Mouse (Mus musculus) forebrain, embryonic 11.5 days (tissue): ENCODE measurements around the gene Slc25a15. TPM values are rescaled to one million over a fixed set of nuclear protein-coding genes. Genes with fewer than 3 reads are reported as not detected.

Experiments used
- ATAC-seq: fragments of 200-750 bp; cut with Nextera tagmentation; replicated peaks from 2 replicates; pipeline ENCODE4 v1.8.0; 2017; ENCODE audit warnings: moderate TSS enrichment; ENCODE audit not compliant: low FRiP score
- DNase-seq: peaks from one replicate; pipeline ENCODE4 v3.0.0-alpha.2; 2017; ENCODE audit warnings: low spot score
- H3K27ac ChIP-seq: fragments of 300-500 bp; sonication (generic); 2 replicates; pipeline ENCODE4 v1.5.1; 2014; ENCODE audit warnings: low read depth, low read length
- H3K27me3 ChIP-seq: fragments of 300-500 bp; sonication (generic); 2 replicates; pipeline ENCODE4 v1.6.1; 2014; ENCODE audit warnings: mild to moderate bottlenecking, low read length, mixed read lengths; ENCODE audit not compliant: control insufficient read depth, insufficient read depth
- H3K36me3 ChIP-seq: fragments of 300-500 bp; sonication (generic); 2 replicates; pipeline ENCODE4 v1.6.1; 2014; ENCODE audit warnings: mild to moderate bottlenecking, low read length, moderate library complexity, mixed read lengths; ENCODE audit not compliant: control insufficient read depth, insufficient read depth
- H3K4me1 ChIP-seq: fragments of 300-500 bp; sonication (generic); replicated peaks from 2 replicates; pipeline ENCODE4 v1.6.1; 2014; ENCODE audit warnings: low read length, mixed read lengths; ENCODE audit not compliant: control insufficient read depth, insufficient read depth
- H3K4me2 ChIP-seq: fragments of 300-500 bp; sonication (generic); 2 replicates; pipeline ENCODE4 v1.6.1; 2014; ENCODE audit warnings: low read depth, mild to moderate bottlenecking, low read length, moderate library complexity, mixed read lengths; ENCODE audit not compliant: severe bottlenecking
- H3K4me3 ChIP-seq: fragments of 300-500 bp; sonication (generic); 2 replicates; pipeline ENCODE4 v1.5.1; 2014; ENCODE audit warnings: low read depth, low read length
- H3K9ac ChIP-seq: fragments of 300-500 bp; sonication (generic); 2 replicates; pipeline ENCODE4 v1.6.1; 2014; ENCODE audit warnings: low read length
- H3K9me3 ChIP-seq: fragments of 300-500 bp; sonication (generic); 2 replicates; pipeline ENCODE4 v1.6.1; 2016; ENCODE audit warnings: low read length, mixed read lengths; ENCODE audit not compliant: control insufficient read depth
- WGBS: fragments of 180-500 bp; shearing (Covaris S2); extraction: QIAGEN DNeasy Blood & Tissue Kit; methylation state at CpG from one replicate; pipeline ENCODE4 v1.1.7; 2014; 5-methylcytosine and 5-hydroxymethylcytosine counted together
- polyA plus RNA-seq: library from polyadenylated mRNA; unstranded; fragments of >200 nt; fragmentation: Nextera tagmentation; extraction: Ambion mirVana; gene quantifications from 2 replicates; pipeline ENCODE4 v1.2.1, GENCODE M21; 2014

The Slc25a15 gene
- polyA plus RNA-seq, 1 experiment from 2014 or later = 18.2 TPM

- DNase-seq = peak; percentile 76
- Histone ChIP-seq H3K4me3 (no peak overlapping the region), H3K4me1 (no peaks in the 10 kb centered on the region; the same call in 1 of the 2 replicates), H3K9me3 (no peaks in the 10 kb centered on the region), H3K36me3 (no peaks in the 10 kb centered on the region; the same call in 1 of the 2 replicates), H3K27me3 (no peaks in the 10 kb centered on the region), H3K27ac (no peak overlapping the region), H3K9ac (no peak overlapping the region), H3K4me2 (no peak overlapping the region)
- peak; percentile 86 for ATAC-seq
- WGBS = 47% methylated on average over 5 of the region's 5 CpGs
These were observed 21.5 kb downstream of the Slc25a15 start for GRCm38 (mm10) chr8:22376903-22377302.

- 95% methylated on average over 5 of the region's 5 CpGs for WGBS
- H3K27ac ChIP-seq = no peak overlapping the region
- H3K36me3 ChIP-seq = no peaks in the 10 kb centered on the region; the same call in 1 of the 2 replicates
- no peak for DNase-seq
- H3K27me3 ChIP-seq = no peaks in the 10 kb centered on the region
- H3K4me2 ChIP-seq = no peak overlapping the region
- H3K9ac ChIP-seq = no peak overlapping the region
- no peak overlapping the region for H3K4me3 ChIP-seq
- H3K9me3 ChIP-seq = no peaks in the 10 kb centered on the region
- H3K4me1 ChIP-seq = no peaks in the 10 kb centered on the region; the same call in 1 of the 2 replicates
- no peak for ATAC-seq
These were observed 22.1 kb downstream of the Slc25a15 start for GRCm38 (mm10) chr8:22376311-22376710.

DNA sequence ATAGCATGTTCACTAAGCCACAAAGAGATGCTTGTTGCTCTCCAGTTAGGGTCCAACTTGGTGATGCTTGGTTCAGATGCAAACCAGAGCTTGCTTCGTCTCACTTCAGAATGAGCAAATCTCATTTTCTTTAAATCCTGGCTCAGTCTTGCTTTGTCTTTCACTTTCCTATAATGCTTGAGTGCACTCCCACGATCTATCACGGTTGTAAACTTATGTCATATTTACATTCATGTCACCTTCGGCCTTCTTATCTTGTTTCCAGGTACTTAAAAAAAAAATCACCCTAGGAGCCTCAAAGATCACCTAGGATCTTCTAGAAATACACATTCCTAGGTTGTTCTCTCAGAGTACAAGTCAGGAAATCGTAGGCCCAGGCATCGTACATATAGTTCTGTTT lies 38.5 kb downstream of the Slc25a15 start:
- Histone ChIP-seq H3K4me1 (no peaks in the 10 kb centered on the region), H3K27me3 (no peaks in the 10 kb centered on the region), H3K9me3 (no peaks in the 10 kb centered on the region), H3K9ac (no peak overlapping the region), H3K4me2 (no peak overlapping the region), H3K27ac (no peak overlapping the region), H3K36me3 (no peaks in the 10 kb centered on the region), H3K4me3 (no peak overlapping the region)
- WGBS = 91% methylated on average over 6 of the region's 6 CpGs
- no peak for DNase-seq
- no peak for ATAC-seq

DNA sequence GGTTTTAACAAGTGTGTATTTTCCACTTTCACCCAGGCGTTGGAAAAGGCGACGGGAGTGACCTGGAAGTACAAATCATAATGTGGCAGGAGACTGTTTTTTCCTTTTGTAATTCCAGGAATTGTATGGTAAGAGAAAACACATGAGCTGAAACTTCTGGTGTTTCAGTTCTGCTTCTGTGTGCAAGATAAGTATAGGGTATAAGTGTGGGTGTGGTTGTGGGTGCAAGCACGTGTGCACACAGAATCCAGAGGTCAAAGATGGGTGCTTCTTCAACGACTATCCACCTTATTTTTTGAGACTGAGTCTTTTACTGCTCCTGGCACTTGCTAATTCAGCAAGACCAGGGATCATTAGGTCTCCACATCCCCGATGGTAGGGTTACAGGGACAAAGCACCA lies 39.0 kb downstream of the Slc25a15 start:
- WGBS = 88% methylated on average over 6 of the region's 6 CpGs
- H3K4me3 ChIP-seq = no peak overlapping the region
- H3K27ac ChIP-seq = no peak overlapping the region
- H3K4me2 ChIP-seq = no peak overlapping the region
- ATAC-seq = no peak
- no peak overlapping the region for H3K9ac ChIP-seq
- no peaks in the 10 kb centered on the region for H3K9me3 ChIP-seq
- no peaks in the 10 kb centered on the region for H3K36me3 ChIP-seq
- no peaks in the 10 kb centered on the region for H3K4me1 ChIP-seq
- no peaks in the 10 kb centered on the region for H3K27me3 ChIP-seq
- DNase-seq = no peak

GRCm38 (mm10) chr8:22335426-22335825 lies 63.0 kb downstream of the Slc25a15 start:
- Histone ChIP-seq H3K27me3 (no peaks in the 10 kb centered on the region), H3K27ac (no peak overlapping the region), H3K4me1 (no peaks in the 10 kb centered on the region), H3K9me3 (no peaks in the 10 kb centered on the region), H3K36me3 (no peaks in the 10 kb centered on the region), H3K9ac (no peak overlapping the region), H3K4me3 (no peak overlapping the region), H3K4me2 (no peak overlapping the region)
- WGBS = 89% methylated on average over 13 of the region's 13 CpGs
- ATAC-seq (no peak), DNase-seq (no peak)

Other genes with a start within 250 kb of the Slc25a15 start
- 7.7 and 8.0 TPM in 2 replicates for gene Nek3, start 232.2 kb downstream of the Slc25a15 start, polyA plus RNA-seq
- 76.9 and 82.7 TPM in 2 replicates for gene Ckap2, start 212.8 kb downstream of the Slc25a15 start, polyA plus RNA-seq
- 45.5 and 45.9 TPM in 2 replicates for gene Vps36, start 205.8 kb downstream of the Slc25a15 start, polyA plus RNA-seq
- gene Thsd1, start 171.3 kb downstream of the Slc25a15 start, polyA plus RNA-seq = 8.3 and 10.1 TPM in 2 replicates
- gene Tpte, start 115.2 kb downstream of the Slc25a15 start, polyA plus RNA-seq = not detected in 2 replicates
- 37.3 and 43.6 TPM in 2 replicates for gene Mrps31, start 12.8 kb upstream of the Slc25a15 start, polyA plus RNA-seq